Mouse (Mus musculus): ENCODE data around the gene Tbxas1. TPM values are rescaled to one million over a fixed set of nuclear protein-coding genes. Genes with fewer than 3 reads are reported as not detected.

Tbxas1 gene
- polyA plus RNA-seq, 1 experiment from 2014 or later, result 2.0 TPM

DNA sequence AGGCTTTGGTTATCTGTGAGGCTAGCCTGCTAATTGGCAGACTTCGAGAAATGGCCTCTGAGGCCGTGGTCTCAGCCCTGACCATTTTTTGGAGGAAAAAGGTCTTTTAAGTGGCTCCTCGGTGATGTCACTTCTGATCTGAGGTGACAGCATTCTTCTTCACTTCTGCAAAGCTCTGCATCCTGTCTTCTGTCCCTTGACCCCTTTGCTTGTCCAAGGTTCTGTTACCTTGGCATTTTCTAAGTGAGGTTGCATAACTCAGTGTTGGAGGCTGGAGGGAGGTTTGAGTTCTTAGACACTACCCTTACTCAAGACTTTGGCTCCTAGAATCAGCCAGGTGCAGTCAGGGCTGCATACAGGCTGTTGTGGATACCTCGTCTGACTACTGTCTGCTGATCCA lies 63.9 kb downstream of the Tbxas1 start:
- Histone ChIP-seq H3K27ac (replicated peaks) (no peak overlapping the region), H3K4me1 (replicated peaks; ENCODE audit: control insufficient read depth, insufficient read depth) (no peaks in the 10 kb centered on the region)
- no peak for ATAC-seq (ENCODE audit: low FRiP score, low TSS enrichment)

DNA sequence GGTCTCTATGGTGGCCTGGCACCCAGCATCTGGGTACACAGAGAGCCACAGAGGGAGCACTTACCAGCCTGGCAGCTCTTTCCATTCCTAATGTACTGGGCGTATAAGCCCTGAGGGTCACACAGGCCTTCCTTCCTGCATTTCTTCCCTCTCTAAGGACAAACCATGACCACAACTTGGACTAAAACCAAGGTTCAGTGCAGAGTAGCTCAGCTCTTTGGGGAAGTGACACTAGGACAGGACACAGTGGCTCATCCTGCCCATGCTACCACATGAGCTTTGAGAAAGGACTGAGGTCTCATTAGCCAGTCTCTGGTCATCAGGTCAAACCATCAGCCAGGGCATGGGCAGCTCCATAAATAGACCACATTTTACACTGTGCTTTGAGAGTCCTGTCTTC lies 65.8 kb downstream of the Tbxas1 start:
- no peaks in the 10 kb centered on the region for H3K36me3 ChIP-seq (ENCODE audit: control insufficient read depth, insufficient read depth, low read length)
- no peak for DNase-seq (ENCODE audit: low spot score)
- 83% methylated on average over 1 of the region's 1 CpGs for whole genome bisulfite sequencing
- no peaks in the 10 kb centered on the region for H3K9me3 ChIP-seq (ENCODE audit: control insufficient read depth, low read length)
- no peak overlapping the region for H3K27ac ChIP-seq (replicated peaks)
- no peak overlapping the region for H3K4me3 ChIP-seq (ENCODE audit: low read depth, low read length)
- no peak for ATAC-seq (ENCODE audit: low FRiP score, low TSS enrichment)
- H3K9ac ChIP-seq (ENCODE audit: low read length), result no peak overlapping the region
- no peaks in the 10 kb centered on the region for H3K4me1 ChIP-seq (replicated peaks; ENCODE audit: control insufficient read depth, insufficient read depth)
- H3K27me3 ChIP-seq (ENCODE audit: control insufficient read depth, insufficient read depth, low read length), result no peaks in the 10 kb centered on the region
- no peak overlapping the region for H3K4me2 ChIP-seq (replicated peaks; ENCODE audit: low read depth)
- TF ChIP-seq EP300 (optimal IDR thresholded peaks at IDR 0.05) (no peak), CTCF (IDR thresholded peaks at IDR 0.05; ENCODE audit: low read depth) (no peak)

More for the DNA sequence above, 63.9 kb downstream of the Tbxas1 start:
- TF ChIP-seq EP300 (optimal IDR thresholded peaks at IDR 0.05) (no peak), CTCF (IDR thresholded peaks at IDR 0.05; ENCODE audit: low read depth) (no peak)
- Histone ChIP-seq H3K27me3 (ENCODE audit: control insufficient read depth, insufficient read depth, low read length) (no peaks in the 10 kb centered on the region), H3K4me2 (replicated peaks; ENCODE audit: low read depth) (no peak overlapping the region), H3K36me3 (ENCODE audit: control insufficient read depth, insufficient read depth, low read length) (no peaks in the 10 kb centered on the region), H3K4me3 (ENCODE audit: low read depth, low read length) (no peak overlapping the region), H3K9ac (ENCODE audit: low read length) (no peak overlapping the region), H3K9me3 (ENCODE audit: control insufficient read depth, low read length) (no peaks in the 10 kb centered on the region)
- 82% methylated on average over 4 of the region's 4 CpGs for WGBS
- no peak for DNase-seq (ENCODE audit: low spot score)

DNA sequence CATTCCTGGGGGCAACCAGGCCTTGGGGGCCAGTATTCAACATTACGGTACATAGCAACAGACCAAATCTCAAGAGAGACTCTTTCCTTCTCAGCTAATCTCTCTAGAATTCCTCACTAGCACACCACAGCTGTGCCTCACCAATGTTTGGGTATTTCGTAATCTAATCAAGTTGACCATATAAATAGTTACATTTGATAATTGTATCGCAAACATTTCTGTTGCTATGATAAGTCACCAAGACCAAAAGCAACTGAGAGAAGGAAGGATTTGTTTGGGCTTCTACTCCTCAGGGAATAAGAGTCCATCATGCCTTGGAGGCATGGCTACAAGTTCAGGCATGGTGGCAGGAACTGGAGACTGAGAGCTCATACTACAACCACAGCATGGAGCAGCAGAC lies 67.6 kb downstream of the Tbxas1 start:
- TF ChIP-seq EP300 (optimal IDR thresholded peaks at IDR 0.05), result no peak
- TF ChIP-seq CTCF (IDR thresholded peaks at IDR 0.05; ENCODE audit: low read depth), result no peak
- Histone ChIP-seq H3K9ac (ENCODE audit: low read length) (no peak overlapping the region), H3K4me2 (replicated peaks; ENCODE audit: low read depth) (no peak overlapping the region), H3K36me3 (ENCODE audit: control insufficient read depth, insufficient read depth, low read length) (no peaks in the 10 kb centered on the region), H3K27me3 (ENCODE audit: control insufficient read depth, insufficient read depth, low read length) (no peaks in the 10 kb centered on the region), H3K4me3 (ENCODE audit: low read depth, low read length) (no peak overlapping the region), H3K4me1 (replicated peaks; ENCODE audit: control insufficient read depth, insufficient read depth) (no peaks in the 10 kb centered on the region), H3K9me3 (ENCODE audit: control insufficient read depth, low read length) (no peaks in the 10 kb centered on the region), H3K27ac (replicated peaks) (no peak overlapping the region)
- peak; percentile 46; the same call in 1 of the 2 replicates for ATAC-seq (ENCODE audit: low FRiP score, low TSS enrichment)
- 70% methylated on average over 3 of the region's 3 CpGs for WGBS
- DNase-seq (ENCODE audit: low spot score), result no peak

DNA sequence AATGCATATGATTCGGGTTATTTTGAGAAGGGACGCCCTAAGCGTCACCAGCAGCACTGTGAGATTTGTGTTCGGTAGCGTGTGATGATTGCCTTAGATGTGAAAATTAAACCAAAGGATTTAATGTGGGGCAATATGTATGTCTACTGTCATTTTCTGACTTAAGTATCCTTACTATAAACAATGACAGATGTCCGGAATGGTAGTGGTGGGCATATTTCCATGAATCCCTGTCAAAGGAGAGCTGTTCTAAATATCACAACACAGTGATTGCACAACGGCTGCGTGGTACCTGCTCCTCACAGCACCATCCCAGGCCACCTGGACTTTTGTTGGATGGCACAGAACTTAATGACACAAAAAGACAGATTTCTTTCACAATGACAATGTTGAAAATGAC lies 69.2 kb downstream of the Tbxas1 start:
- Histone ChIP-seq H3K27ac (replicated peaks) (no peak overlapping the region), H3K9me3 (ENCODE audit: control insufficient read depth, low read length) (no peaks in the 10 kb centered on the region), H3K27me3 (ENCODE audit: control insufficient read depth, insufficient read depth, low read length) (no peaks in the 10 kb centered on the region), H3K4me2 (replicated peaks; ENCODE audit: low read depth) (no peak overlapping the region), H3K4me1 (replicated peaks; ENCODE audit: control insufficient read depth, insufficient read depth) (no peaks in the 10 kb centered on the region), H3K9ac (ENCODE audit: low read length) (no peak overlapping the region), H3K4me3 (ENCODE audit: low read depth, low read length) (no peak overlapping the region), H3K36me3 (ENCODE audit: control insufficient read depth, insufficient read depth, low read length) (no peaks in the 10 kb centered on the region)
- ATAC-seq (ENCODE audit: low FRiP score, low TSS enrichment) (no peak), DNase-seq (ENCODE audit: low spot score) (no peak)
- TF ChIP-seq EP300 (optimal IDR thresholded peaks at IDR 0.05), result no peak
- TF ChIP-seq CTCF (IDR thresholded peaks at IDR 0.05; ENCODE audit: low read depth), result no peak
- 68% methylated on average over 8 of the region's 8 CpGs for WGBS

DNA sequence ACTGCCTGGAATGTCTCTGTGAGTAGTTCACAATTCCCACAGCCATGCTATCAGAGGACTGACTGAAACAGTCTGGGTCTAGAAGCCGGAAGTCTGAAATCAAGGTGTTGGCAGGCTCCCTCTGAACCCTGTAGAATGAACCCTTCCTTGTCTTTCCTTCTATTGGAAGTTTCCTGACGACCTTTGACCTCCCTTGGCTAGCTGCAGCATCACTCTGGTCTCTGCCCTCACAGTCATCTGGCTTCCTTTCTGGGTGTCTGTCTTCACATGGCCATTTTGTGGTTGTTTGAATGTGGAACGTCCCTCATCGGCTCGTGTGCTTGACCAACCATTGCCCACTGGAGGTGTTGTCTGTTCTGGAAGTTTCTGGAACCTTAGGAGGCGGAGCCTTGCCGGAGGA lies 69.6 kb downstream of the Tbxas1 start:
- DNase-seq (ENCODE audit: low spot score) (no peak), ATAC-seq (ENCODE audit: low FRiP score, low TSS enrichment) (no peak; the same call in 1 of the 2 replicates)
- Histone ChIP-seq H3K27ac (replicated peaks) (no peak overlapping the region), H3K27me3 (ENCODE audit: control insufficient read depth, insufficient read depth, low read length) (no peaks in the 10 kb centered on the region), H3K9me3 (ENCODE audit: control insufficient read depth, low read length) (no peaks in the 10 kb centered on the region), H3K4me1 (replicated peaks; ENCODE audit: control insufficient read depth, insufficient read depth) (no peaks in the 10 kb centered on the region), H3K36me3 (ENCODE audit: control insufficient read depth, insufficient read depth, low read length) (no peaks in the 10 kb centered on the region), H3K9ac (ENCODE audit: low read length) (no peak overlapping the region), H3K4me3 (ENCODE audit: low read depth, low read length) (no peak overlapping the region), H3K4me2 (replicated peaks; ENCODE audit: low read depth) (no peak overlapping the region)
- 86% methylated on average over 7 of the region's 7 CpGs for WGBS
- no peak for TF ChIP-seq EP300 (optimal IDR thresholded peaks at IDR 0.05)
- TF ChIP-seq CTCF (IDR thresholded peaks at IDR 0.05; ENCODE audit: low read depth), result no peak

DNA sequence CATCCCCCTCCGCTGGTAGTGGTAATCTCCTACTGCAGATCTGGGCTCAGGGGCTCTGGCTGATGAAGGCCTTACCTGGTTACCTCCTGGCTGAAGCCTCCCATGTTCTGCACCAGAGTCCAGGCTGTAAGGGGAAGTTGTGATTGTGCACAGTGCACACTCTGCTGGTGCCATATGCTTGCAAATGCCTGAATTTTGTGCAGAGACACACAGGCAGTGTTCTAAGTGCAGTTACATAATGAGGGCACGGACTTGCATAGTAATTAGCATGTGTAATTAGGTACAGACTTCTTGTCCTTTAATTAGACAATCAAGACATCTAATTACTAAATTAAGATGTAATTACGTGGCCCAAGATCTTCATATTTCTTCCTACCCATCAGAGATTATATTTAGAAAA lies 70.5 kb downstream of the Tbxas1 start:
- Histone ChIP-seq H3K4me2 (replicated peaks; ENCODE audit: low read depth) (no peak overlapping the region), H3K9me3 (ENCODE audit: control insufficient read depth, low read length) (no peaks in the 10 kb centered on the region), H3K27ac (replicated peaks) (no peak overlapping the region), H3K9ac (ENCODE audit: low read length) (no peak overlapping the region), H3K4me1 (replicated peaks; ENCODE audit: control insufficient read depth, insufficient read depth) (peaks cover 2% of the 10 kb centered on the region; the same call in 1 of the 2 replicates), H3K4me3 (ENCODE audit: low read depth, low read length) (no peak overlapping the region), H3K36me3 (ENCODE audit: control insufficient read depth, insufficient read depth, low read length) (no peaks in the 10 kb centered on the region), H3K27me3 (ENCODE audit: control insufficient read depth, insufficient read depth, low read length) (no peaks in the 10 kb centered on the region)
- DNase-seq (ENCODE audit: low spot score) (no peak), ATAC-seq (ENCODE audit: low FRiP score, low TSS enrichment) (no peak)
- 90% methylated on average over 3 of the region's 3 CpGs for WGBS
- TF ChIP-seq CTCF (IDR thresholded peaks at IDR 0.05; ENCODE audit: low read depth) (no peak), EP300 (optimal IDR thresholded peaks at IDR 0.05) (no peak)
